Mouse (Mus musculus): ENCODE data around the gene Fubp3. TPM values are rescaled to one million over a fixed set of nuclear protein-coding genes. Genes with fewer than 3 reads are reported as not detected.

Fubp3 gene
- total RNA-seq, 2 experiments from 2014 or later = 39.2 to 44.0 TPM

GRCm38 (mm10) chr2:31662939-31663803 lies 90.7 kb downstream of the Fubp3 start:
- no peak for DNase-seq (ENCODE audit: low spot score in 2 of 2)

GRCm38 (mm10) chr2:31663804-31664180 lies 91.3 kb downstream of the Fubp3 start:
- DNase-seq (ENCODE audit: low spot score in 2 of 2) = no peak

Small RNA genes within 50 kb of the gene (microRNA-seq; reads per million reads assigned to microRNA genes)
- gene Mir6998 = not detected

Other genes with a start within 250 kb of the Fubp3 start
- gene Ass1, start 102.4 kb upstream of the Fubp3 start, total RNA-seq (2021) = 1 to 10 TPM; 2.8 to 4.2 TPM
- not detected for gene Prdm12, start 67.4 kb downstream of the Fubp3 start, total RNA-seq (2021)
- 10 to 100 TPM; 18.0 to 20.1 TPM for gene Exosc2, start 98.1 kb downstream of the Fubp3 start, total RNA-seq (2021)
- gene Abl1, start 115.7 kb downstream of the Fubp3 start, total RNA-seq (2021) = 10 to 100 TPM; 76.3 to 80.7 TPM
- not detected for gene Qrfp, start 237.9 kb downstream of the Fubp3 start, total RNA-seq (2021)

Data from gastrocnemius, postnatal 4 days (tissue).